Mouse (Mus musculus): Measurements from ENCODE around the gene Cd244a.

Gene Cd244a

GRCm38 (mm10) chr1:171558898-171559297 lies at the start of gene Cd244a:
TSS of gene Cd244a (plus strand) at chr1:171559193.
- no peak for DNase-seq (ENCODE audit: extremely low spot score)

GRCm38 (mm10) chr1:171513234-171513633 lies 45.8 kb upstream of the Cd244a start:
- no peak for DNase-seq (ENCODE audit: extremely low spot score)

- DNase-seq (ENCODE audit: extremely low spot score), result no peak
Observed at GRCm38 (mm10) chr1:171513760-171514159, 45.2 kb upstream of the Cd244a start.

- DNase-seq (ENCODE audit: extremely low spot score), result no peak
Observed at GRCm38 (mm10) chr1:171515039-171515438, 44.0 kb upstream of the Cd244a start.

GRCm38 (mm10) chr1:171515557-171515956 lies 43.4 kb upstream of the Cd244a start:
- no peak for DNase-seq (ENCODE audit: extremely low spot score)

GRCm38 (mm10) chr1:171531367-171531766 lies 27.6 kb upstream of the Cd244a start:
- no peak for DNase-seq (ENCODE audit: extremely low spot score)

- no peak for DNase-seq (ENCODE audit: extremely low spot score)
Observed at GRCm38 (mm10) chr1:171532830-171533229, 26.2 kb upstream of the Cd244a start.

GRCm38 (mm10) chr1:171534557-171534956 lies 24.4 kb upstream of the Cd244a start:
- DNase-seq (ENCODE audit: extremely low spot score), result no peak

GRCm38 (mm10) chr1:171535194-171535593 lies 23.8 kb upstream of the Cd244a start, which contains the start of gene Itln1:
TSS of gene Itln1 (minus strand) at chr1:171535294.
- no peak for DNase-seq (ENCODE audit: extremely low spot score)

- DNase-seq (ENCODE audit: extremely low spot score), result no peak
Observed at GRCm38 (mm10) chr1:171540694-171541093, 18.3 kb upstream of the Cd244a start.

- no peak for DNase-seq (ENCODE audit: extremely low spot score)
Observed at GRCm38 (mm10) chr1:171551326-171551725, 7.7 kb upstream of the Cd244a start.

GRCm38 (mm10) chr1:171552230-171552629 lies 6.8 kb upstream of the Cd244a start:
- DNase-seq (ENCODE audit: extremely low spot score), result no peak

GRCm38 (mm10) chr1:171553359-171554341 lies 5.3 kb upstream of the Cd244a start:
- peak; percentile 2 for DNase-seq (ENCODE audit: extremely low spot score)

- DNase-seq (ENCODE audit: extremely low spot score), result no peak
Observed at GRCm38 (mm10) chr1:171556366-171556765, 2.6 kb upstream of the Cd244a start.

GRCm38 (mm10) chr1:171558407-171558806 lies 586 bp upstream of the Cd244a start:
- no peak for DNase-seq (ENCODE audit: extremely low spot score)

- DNase-seq (ENCODE audit: extremely low spot score), result no peak
Observed at GRCm38 (mm10) chr1:171560262-171560661, 1.3 kb downstream of the Cd244a start.

- no peak for DNase-seq (ENCODE audit: extremely low spot score)
Observed at GRCm38 (mm10) chr1:171561200-171561599, 2.2 kb downstream of the Cd244a start.

- DNase-seq (ENCODE audit: extremely low spot score), result no peak
Observed at GRCm38 (mm10) chr1:171561639-171562225, 2.7 kb downstream of the Cd244a start.

GRCm38 (mm10) chr1:171563042-171563441 lies 4.0 kb downstream of the Cd244a start:
- no peak for DNase-seq (ENCODE audit: extremely low spot score)

- peak; percentile 36 for DNase-seq (ENCODE audit: extremely low spot score)
Observed at GRCm38 (mm10) chr1:171564247-171564646, 5.3 kb downstream of the Cd244a start.

GRCm38 (mm10) chr1:171565888-171566287 lies 6.9 kb downstream of the Cd244a start:
- DNase-seq (ENCODE audit: extremely low spot score), result no peak

- DNase-seq (ENCODE audit: extremely low spot score), result peak; percentile 55
Observed at GRCm38 (mm10) chr1:171566777-171567176, 7.8 kb downstream of the Cd244a start.

- no peak for DNase-seq (ENCODE audit: extremely low spot score)
Observed at GRCm38 (mm10) chr1:171568436-171568835, 9.4 kb downstream of the Cd244a start.
